Mouse (Mus musculus) kidney, adult 18-20 months (tissue): ENCODE measurements around the gene Tmem209.

ENCODE experiments used
- DNase-seq: peaks from one replicate; pipeline ENCODE4 v3.0.0; 2021

Tmem209 gene

DNA sequence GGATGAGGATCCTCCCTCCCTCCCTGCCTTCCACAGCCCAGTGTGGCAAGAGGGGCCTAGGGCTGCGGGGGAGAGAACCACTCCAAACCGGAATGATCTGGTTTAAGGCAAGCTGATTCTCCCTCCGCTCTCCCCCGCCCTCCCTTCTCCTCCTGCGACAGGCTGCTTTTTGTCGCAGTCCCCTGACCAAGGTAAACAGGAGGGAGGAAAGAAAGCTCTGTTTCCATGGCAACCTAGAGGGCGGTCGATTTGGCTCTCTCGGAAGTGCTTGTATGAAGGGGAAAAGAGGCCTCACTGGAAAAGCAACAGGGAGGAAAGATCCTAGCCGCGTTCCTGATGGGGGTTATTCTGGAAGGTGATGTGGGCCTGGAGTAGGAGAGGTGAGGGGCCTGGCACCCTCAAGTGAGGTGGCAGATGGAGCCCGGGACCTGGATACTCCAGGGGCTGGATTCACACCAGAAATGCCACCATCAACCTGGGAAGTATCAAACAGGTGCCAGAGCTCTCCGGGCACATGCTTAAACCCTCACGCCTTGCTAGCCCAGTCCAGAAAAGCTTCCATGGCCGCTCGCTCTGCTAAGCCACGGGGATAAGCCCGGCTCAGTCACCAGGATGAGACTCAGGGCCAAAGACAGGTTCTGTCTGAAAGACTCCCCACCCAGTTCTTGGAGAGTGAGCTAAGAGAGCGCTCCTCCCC lies 48.7 kb downstream of the Tmem209 start:
- peak; percentile 37 for DNase-seq

DNA sequence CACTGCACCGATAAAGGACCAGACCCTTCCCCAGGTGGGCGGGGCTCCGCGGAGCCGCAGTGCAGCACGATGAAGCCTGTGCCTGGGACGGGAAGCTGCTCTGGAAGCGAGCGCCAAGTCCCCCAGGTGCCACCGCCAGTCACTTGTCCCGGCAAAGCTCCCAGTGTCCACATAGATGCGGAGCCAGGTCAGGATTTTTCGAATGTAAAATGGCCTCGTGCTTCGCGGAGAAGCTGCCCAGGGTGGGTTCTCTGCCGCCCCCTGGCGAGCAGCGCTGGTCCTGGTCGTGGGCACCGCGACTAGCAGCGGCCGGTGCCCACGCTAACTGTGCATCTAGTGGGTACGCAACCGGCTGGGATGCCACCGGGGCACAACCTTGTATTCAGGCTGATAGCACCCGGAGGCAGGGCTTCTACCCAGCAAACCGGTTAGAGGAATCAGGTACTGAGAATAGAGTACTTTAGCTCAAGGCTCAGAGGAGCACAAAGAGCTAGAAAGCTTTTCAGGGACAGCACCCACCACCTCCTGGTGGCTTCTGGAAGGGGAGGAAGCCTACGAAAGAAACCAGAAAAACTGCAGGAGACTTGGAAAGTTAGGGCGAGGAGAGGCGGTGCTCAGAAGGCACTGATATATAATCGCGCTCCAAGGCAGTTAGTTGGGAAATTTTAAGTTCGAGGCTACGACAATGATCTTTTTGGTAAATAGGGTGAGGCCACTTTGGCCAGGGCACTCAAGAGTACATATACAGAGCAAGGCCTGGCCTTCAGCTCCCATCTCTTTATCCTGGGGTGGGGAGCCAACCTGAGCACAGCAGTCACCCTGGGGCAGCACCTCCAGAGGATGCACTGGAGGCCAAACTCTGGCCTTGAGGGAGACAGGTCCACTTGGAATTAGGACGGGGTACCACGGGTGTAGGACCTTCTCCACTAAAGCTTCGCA lies 49.5 kb downstream of the Tmem209 start:
- DNase-seq = peak; percentile 81

DNA sequence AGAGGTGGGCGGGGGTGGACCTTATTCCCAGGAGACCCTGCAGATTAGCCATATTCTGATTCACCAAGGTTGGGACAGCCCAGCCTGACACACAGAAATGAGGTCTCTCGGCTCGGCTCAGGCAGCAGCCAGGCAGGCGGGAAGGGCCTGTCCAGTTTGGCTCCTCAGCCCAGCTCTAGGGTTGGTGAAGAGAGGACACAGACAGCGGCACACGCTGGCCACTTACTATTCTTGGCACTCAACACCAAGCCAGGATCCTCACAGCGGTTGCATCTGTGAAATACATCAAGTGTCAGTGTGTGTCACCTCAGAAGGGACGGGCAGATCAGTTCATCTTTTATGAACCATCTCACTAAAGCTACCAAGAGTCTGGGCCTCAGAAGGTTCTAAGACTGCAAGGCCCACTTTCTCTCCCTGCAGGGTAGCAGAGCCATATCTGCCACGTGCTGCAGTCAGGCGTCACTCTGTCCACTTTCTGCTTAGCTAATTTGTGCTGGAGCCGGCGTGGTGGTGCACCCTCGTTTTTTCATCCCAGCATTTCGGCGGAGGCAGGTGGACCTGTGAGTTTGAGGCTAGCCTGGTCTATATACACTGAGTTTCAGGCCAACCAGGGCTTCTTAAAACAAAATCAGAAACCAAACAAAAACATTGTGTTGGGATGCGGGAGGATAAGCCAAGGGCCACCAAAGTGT lies 50.4 kb downstream of the Tmem209 start:
- DNase-seq = no peak

DNA sequence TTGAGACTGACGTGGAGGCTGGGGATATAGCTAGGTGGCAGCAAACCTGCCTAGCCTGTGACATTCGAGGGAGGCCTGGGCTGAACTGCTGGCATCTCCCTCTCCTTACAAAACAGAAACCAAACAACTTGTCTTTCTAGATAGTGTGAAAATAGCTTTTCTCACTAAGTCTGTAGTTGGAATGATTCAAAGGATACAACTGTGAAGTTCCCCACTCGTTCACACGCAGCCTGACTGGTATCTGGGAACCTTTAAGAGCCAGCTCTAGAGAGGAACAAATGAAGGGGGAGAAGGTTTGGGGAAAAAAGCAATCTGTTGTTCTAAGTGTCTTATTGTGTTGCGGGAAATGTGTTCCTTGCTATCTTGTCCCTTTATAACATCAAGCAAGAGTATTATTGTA lies 51.0 kb downstream of the Tmem209 start:
- no peak for DNase-seq

DNA sequence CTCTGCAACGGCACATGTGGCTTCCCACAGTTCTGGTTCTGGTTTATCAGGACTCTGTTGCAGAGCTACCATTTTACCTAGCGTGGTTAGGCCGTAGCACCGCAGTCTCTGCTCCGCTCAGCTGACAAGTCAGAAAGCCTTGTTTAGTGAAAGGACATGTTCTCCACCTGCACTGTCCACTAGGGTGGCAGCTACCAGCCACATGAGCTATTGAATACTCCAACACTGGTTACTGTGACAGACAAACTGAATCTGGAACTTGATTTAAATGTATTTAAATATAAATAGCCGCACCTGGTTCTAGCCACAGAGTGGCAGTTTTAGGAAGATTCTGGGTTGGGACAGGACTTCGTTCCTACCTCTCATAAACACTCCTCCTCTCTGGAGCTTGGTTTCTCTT lies 52.6 kb downstream of the Tmem209 start:
- no peak for DNase-seq

DNA sequence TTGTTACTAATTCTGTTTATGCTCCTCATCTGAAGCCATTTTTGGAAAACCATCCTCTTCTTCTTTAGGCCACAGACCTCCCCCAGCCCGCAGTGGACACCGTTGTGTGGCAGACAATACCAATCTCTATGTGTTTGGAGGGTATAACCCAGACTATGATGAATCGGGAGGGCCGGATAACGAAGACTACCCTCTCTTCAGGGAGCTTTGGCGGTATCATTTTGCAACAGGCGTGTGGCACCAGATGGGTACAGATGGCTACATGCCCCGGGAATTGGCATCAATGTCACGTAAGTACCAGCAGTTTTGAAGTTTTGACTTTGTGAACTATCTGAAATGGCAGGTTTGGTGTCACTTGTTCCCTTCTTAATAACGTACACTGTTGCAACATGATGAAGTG lies 70.0 kb downstream of the Tmem209 start:
- DNase-seq = no peak

DNA sequence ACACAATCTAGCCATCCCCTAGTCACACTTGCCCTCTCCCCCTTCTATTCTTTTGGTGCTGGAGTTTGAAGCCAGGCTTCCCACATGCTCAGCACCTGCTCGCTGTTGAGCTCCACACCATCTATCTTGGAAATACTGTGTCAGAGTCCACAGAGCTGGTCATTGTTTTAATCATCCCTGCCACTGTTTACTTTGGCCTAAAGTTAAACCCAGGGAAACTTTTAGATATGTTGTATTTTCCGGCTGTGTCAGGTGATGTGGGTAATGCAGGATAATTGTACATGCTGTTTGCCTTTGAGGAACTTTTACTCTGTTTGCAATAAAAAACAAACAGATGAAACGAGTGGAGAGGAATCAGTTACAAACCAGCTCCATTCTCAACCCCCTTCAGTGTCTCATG lies 72.5 kb downstream of the Tmem209 start:
- no peak for DNase-seq

DNA sequence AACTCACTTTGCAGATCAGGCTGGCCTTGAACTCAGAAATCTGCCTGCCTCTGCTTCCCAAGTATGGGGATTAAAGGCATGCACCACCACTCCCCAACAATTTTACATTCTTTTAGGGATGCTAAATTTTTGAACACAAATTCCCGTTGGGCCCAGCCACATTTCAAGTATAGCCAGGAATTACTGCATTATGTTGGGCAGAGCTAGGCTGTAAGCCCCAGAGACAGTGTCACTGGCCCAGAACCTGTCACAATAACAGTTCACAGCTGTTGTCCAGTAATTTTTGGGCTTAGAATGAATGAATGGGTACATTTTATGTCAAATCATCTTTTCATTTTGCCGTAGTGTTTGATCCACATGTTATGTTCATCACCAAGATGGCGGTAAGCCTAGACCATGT lies 73.1 kb downstream of the Tmem209 start:
- DNase-seq = no peak

DNA sequence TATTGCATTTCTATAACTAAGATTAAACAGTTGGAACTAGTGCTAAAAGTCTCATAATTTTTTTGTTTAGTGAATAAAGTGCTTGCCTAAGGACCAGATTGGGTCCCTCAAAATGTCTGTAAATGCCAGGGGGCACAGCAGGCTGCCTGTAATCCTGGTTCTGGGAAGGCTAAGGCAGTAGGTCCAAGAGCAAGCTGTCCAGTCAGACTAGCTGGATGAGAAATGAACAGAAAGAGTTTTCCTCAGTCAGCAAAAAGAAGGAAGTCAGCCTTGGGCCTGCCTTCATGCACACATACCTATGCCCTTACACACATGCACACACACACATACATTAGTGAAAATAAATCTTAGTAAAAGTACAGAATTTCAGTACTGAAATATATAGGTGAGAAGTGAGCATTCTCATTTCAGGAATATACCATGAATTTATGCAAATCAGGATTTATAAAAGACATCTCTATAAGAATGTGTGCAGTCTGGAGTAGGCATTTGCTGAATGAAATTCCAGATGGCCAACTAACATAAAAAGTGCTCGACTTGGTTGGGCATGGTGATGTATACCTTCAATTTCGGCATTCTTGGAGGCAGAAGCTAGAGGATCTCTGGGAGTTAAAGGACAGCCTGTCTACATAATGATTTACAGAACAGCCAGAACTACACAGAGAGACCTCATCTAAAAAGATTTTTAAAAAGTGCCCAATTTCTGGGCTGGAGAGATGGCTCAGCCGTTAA lies 77.0 kb downstream of the Tmem209 start:
- DNase-seq = no peak
